Mouse (Mus musculus) c-Kit-negative CD71-positive TER-119-positive erythroid progenitor cells, embryonic 14.5 days (primary cell): ENCODE data around the gene Pxmp4.

ENCODE experiments used
- DNase-seq: peaks from one replicate; pipeline ENCODE4 v3.0.0-alpha.2; 2013; ENCODE audit warnings: low read depth, low spot score

Pxmp4 gene

DNA sequence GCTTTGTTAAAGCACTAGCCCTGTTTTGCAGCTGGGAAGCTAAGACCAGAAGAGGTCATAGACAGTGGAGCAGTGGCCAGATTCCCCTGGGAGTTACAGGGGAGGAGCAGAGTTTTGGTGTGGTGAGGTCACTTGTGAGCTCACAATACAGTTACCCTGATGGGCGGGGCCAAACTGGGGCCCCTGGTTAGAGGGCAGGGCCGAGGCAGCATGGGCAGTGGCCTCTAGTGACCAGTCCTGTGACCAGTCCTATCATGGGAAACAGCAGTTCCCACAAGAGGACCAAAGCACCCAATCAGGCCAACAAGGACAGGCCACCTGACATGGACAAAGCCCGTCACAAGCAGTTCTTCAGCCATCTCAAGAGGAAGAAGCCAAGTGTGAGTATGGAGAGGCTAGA lies 54.8 kb downstream of the Pxmp4 start:
- no peak for DNase-seq

DNA sequence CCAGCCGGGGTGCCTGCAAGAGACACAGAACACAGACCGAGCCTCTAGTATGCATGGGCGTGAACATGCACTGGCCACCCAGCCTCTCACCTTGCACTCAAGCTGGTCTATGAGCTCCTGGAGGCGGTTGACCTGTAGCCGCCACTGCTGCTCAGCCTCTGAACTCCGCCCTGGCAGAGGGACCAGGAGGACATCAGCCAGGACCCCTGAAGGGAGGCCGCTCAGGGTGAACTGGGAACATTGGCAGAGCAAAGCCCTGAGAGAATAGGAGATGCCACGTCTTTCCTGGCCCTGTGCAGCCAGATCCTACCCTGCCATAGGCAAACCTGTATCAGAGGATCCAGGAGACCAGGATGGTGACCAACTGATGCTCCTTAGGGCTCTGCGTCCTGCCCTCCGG lies 56.8 kb downstream of the Pxmp4 start, which contains the start of gene 1700003F12Rik:
Gene 1700003F12Rik, plus strand, starts transcription at position 375 of the 400 bp plus-strand sequence.
- no peak for DNase-seq

DNA sequence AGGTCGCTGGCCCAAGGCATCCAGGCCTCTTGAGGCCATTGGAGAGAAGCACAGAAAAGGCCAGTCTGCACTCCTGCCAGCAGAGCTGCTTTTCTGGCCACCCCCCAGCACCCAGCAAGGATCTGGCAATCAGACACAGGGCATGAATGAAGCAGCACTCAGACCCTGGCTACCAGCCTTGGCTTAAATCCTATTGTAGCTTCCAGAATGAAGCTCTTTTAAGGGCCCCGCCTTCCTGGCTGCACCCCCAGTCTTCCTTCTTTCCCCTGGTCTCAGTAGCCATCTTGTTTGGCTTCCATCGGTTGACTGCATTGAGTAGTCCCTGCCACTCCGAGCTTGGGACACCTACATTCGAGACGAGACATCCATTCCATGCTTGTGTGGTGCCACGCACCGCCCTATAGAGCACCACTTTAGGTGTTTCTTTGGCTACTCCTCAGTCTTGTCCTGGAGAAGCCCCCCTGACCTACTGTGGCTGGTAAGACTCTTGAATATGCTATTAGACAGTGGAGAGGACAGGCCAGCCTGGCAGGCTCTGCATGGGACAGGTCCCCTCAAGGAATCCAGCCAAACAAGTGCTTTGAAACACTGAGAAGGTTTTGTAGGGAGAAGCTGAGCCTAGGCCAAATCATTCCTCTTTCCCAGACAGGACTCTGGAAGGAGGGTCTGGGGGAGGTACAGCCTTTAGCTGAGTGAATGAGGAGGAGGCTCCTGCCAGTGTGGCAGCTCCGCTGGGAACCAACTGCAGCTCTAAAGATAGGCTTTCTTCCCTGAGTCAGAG lies 59.8 kb downstream of the Pxmp4 start:
- no peak for DNase-seq

DNA sequence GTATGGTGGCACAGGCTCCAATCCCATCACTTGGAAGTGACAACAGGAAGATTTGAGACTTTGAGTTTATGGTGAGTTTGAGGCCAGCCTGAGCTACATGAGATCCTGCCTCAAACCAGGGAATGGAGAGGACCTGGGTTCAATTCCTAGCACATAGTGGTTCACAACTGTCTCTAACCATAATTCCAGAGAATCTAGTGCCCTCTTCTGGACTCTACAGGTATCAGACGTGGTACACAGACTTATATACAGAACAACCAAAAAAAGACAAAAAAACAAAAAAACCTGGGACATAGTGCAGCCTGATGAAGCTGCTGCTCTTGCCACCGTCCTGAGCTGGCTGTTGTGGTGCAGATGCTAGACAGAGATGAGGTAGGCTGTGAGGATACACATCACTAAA lies 61.9 kb downstream of the Pxmp4 start:
- no peak for DNase-seq

DNA sequence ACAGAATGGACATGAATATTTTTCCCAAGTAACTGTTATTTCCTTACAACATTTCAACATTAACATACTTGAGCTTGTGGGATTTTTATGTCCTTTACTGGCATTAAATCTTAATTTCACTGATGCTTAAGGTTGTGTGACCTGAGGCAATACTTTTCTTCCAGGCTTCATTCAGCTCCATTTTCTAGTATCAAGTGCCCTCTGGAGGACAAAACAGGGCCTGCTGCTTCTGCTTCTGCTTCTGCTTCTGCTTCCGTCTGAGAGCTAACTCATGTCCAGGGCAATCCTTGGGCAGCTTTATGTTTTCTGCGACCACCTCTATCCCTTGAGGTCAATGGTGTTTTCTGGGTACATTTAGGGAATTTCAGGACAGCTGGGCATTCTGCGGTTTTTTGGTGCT lies 63.8 kb downstream of the Pxmp4 start:
- DNase-seq: no peak

DNA sequence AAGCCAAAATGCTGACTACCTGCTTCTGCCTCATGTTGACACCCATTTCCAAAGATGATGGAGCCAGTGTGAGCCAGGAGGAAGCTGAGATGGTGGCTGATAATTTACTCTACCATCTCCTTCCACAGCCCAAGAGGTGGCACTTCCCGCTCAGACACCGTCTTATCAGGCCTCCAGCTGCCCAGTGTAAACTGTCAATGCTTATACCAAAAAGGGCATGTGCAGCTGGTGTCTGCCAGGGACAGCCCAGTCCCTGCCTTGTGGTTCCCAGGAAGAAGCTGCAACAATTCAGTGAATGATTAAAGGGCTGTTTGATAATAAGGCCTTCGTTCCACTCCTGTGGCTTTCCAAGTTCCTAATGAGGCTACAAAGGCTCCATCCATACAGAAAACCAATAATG lies 64.8 kb downstream of the Pxmp4 start:
- DNase-seq: no peak

DNA sequence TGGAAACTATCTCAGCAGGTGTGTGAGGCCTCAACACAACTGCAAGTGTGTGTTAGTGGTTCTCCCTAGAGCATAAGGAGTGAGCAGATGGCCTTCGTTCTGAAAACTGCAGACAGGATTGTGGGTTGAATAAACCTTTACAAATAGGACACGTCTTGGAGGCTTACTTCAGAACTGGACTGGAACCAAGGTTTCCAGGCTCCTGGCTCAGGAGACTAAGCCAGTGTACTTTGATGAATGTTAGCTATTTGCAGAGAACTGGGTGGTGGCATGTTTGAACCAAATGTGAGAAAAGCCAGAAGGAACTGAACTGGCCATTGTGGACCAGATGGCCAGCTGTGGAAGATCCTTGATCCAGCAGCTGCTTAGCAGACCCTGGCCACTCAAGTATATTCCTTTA lies 65.2 kb downstream of the Pxmp4 start:
- DNase-seq: no peak
